Mouse (Mus musculus) cerebellum, postnatal 25 days (tissue): ENCODE measurements around the gene Cep83.

ENCODE experiments used
- DNase-seq, 2 experiments: peaks; one replicate each; pipeline ENCODE4 v3.0.0; 2021; ENCODE audit warnings: mixed read lengths in 2 of 2

The Cep83 gene

GRCm38 (mm10) chr10:94780618-94781262, 92.3 kb downstream of the Cep83 start:
- DNase-seq, result no peak

DNA sequence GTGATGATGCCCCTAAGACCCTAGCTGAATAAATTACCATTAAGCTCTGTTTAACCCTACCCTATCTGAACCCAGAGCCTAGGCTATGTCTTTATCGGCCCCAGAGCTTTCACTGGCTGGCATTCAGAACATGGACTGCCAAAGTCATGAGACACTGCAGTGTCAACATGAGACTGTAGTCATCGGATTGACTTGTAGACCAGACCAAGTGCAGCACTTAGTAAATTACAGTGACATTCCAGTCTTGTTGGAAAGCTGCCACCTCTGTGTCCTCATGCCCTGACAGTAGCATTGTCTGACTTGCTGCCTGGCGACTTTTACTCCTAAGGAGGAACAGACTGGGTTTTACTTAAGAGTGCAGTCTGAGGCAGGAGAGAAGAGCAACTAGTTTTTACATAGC, 100.8 kb downstream of the Cep83 start:
- DNase-seq, result no peak

GRCm38 (mm10) chr10:94793914-94794313, 105.5 kb downstream of the Cep83 start:
- no peak for DNase-seq

GRCm38 (mm10) chr10:94794666-94795244, 106.3 kb downstream of the Cep83 start:
- DNase-seq, result no peak

- no peak for DNase-seq
Observed at GRCm38 (mm10) chr10:94798128-94798527, 109.7 kb downstream of the Cep83 start.

GRCm38 (mm10) chr10:94799485-94800239, 111.2 kb downstream of the Cep83 start:
- DNase-seq, result no peak

DNA sequence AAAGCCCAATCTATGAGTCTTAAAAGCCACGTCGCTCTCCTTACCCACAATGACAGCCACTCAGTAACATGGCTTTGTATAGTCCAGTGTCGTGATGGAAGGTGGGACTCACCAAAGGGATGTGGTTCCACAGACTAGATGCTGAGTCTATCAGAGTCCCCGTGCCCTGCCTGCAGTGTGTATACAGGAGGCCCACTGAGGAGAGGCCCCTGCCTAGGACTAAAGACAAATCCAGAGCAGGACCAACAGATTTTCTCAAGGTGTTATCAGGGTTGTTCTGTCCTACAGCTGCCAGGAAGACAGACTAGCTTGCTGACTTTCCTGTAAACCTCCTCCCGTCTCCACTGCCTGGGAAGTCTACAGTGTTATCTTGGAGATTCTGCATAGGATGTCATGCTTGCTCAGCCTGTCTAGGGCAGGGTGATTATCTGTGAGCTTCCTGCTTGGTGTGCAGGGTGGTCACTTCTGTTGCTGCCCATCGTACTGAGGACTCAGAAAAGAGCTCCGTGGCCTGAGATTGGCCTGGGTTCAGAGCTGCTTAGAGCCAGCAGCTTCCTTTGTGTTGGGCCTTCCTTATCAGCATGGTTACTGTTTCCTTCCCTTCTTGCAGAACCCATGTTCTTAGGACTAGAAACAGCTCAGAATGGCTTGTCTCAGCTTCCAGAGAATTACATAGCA, 112.4 kb downstream of the Cep83 start:
- DNase-seq, result no peak

- no peak for DNase-seq
Observed at GRCm38 (mm10) chr10:94804029-94804908, 115.8 kb downstream of the Cep83 start.

- DNase-seq, result no peak
Observed at GRCm38 (mm10) chr10:94804909-94805220, 116.4 kb downstream of the Cep83 start.

GRCm38 (mm10) chr10:94807323-94807722, 118.9 kb downstream of the Cep83 start:
- no peak for DNase-seq

GRCm38 (mm10) chr10:94808275-94808674, 119.8 kb downstream of the Cep83 start:
- DNase-seq, result no peak

GRCm38 (mm10) chr10:94809946-94810472, 121.6 kb downstream of the Cep83 start:
- DNase-seq, result no peak

DNA sequence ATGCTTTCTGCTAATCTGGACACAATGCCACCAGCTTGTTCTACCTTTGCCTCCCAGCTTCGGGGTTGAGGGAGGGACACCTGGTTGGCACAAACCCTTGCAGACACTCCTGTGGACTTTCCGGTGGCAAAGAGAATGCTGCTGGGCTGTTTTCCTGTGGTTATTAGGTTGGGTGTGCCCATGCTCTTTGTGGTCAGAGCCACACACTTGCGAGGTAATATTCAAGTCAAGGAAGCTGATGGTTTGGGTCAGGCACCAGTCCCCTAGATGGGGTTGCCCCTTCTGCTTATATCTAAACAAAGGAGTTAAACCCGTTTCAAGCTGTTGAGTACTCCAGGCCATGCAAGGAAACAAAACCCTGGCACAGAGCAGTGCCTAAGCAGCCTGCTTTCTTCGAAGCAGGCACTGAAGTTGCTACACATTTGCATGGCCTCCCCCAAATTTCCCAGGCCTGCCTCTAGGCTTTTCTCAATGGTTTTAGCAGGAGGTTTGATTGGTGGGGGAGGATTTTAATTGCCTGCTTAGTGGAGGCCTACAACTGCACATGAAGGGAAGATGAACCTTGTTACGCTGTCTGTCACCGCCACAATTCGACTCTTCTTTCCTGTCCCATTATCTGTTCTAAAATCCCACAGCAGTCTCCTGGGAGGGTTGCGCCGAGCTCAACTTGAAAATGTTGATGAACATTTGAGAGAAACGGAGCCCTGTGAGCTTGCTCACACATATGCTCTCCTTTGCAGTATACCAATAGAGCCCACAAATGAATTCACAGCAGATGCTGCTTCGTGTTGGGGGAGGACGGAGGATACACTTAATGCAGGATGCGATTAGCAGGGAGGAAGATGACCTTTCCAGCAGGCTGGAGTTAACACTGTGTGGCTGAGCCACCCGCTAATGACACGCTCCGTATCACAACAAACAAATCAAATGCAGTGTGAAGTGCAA, 123.7 kb downstream of the Cep83 start:
- no peak for DNase-seq

GRCm38 (mm10) chr10:94818127-94818526, 129.7 kb downstream of the Cep83 start:
- DNase-seq, result no peak

- peak; percentile 65 to 66 for DNase-seq
Observed at GRCm38 (mm10) chr10:94818781-94819665, 130.6 kb downstream of the Cep83 start.

- DNase-seq, result no peak
Observed at GRCm38 (mm10) chr10:94823971-94824760, 135.7 kb downstream of the Cep83 start.

DNA sequence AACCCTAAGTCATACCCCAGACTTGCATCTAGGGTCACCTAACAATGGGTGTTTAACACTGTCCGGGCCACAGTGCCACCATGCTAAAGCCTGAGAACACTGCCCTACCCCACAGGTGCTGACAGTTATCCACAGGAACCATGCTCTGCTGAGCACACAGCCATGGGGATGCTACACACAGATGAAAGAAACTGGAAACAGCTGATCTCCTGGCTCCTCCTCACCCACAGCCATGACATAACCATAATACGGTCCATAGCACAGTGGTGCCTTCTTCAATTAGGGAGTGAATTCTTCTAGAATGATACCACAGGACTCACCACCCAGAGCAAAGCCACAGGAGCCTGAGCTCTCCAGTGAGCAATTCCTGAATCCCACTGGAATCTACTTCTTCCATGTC, 137.5 kb downstream of the Cep83 start:
- DNase-seq, result no peak

DNA sequence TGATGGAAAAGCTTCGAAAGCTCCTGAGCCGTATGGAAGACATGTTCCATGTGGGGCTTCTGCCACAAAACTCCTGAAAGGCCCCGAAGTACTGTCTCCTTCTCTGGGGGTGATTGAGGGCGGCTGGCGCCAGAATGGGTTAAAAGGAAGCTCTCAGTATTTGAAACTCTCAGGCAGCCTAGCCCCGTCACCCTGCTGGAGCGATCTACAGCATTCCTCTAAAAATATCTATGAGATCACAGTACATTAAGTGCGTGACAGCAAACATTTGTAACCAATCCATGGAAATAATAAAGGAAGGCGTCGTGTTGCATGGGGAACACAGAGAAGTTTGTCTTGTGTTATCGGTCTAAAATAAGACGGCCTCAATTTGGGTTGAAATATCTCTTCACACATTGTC, 138.0 kb downstream of the Cep83 start:
- DNase-seq, result no peak

GRCm38 (mm10) chr10:94827325-94827724, 138.9 kb downstream of the Cep83 start:
- DNase-seq, result no peak
